Mouse (Mus musculus): Measurements from ENCODE around the gene Crygc.

DNA sequence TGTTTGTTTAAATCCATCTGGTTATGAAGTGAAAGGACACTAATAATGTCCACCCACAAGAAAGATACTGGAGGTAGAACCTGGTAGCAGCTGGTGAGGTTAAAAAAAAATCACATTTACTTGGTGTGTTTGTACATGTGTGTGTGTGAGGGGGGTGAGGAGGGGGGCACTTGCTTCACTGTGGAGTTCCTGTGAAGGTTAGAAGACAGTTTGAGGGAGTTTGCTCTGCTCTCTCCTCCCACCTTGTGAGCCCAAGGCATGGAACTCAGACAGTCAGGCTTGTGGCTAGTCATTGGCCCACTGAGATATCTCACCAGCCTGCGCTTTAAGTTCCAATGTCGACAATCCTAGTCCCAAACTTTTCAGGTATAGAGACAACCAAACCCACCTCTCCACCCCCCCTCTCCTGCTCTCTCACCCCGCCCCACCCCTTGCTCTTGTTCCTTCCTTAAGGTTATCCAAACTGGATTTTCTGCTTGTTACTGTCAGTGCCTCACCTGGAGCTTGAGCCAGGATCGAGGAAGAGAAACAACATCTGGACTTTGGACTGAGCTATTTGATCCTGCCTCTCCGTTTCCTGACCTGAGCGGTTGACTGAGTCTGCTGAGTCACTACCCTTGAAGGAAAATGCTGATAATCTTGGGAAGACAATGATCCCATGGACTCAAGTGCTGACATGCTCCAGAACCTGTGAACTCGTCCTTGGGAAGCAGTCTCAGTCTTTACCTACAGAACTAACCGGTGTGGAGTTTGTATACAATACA, 44.8 kb upstream of the Crygc start:
- no peak for TF ChIP-seq CTCF (IDR thresholded peaks at IDR 0.05; ENCODE audit: low read depth, low read length)
- TF ChIP-seq POLR2A (IDR thresholded peaks at IDR 0.05; ENCODE audit: extremely low read depth, insufficient read depth, low read length) = no peak

Measured in liver, adult 2 months (tissue).